Mouse (Mus musculus) G1E (cell line): Measurements from ENCODE around the gene Tapbp.

ENCODE experiments used
- CTCF ChIP-seq: IDR thresholded peaks from 2 replicates; pipeline ENCODE4 v1.5.1; 2012; ENCODE audit warnings: low read depth, low read length, inconsistent platforms, mixed read lengths
- GATA2 ChIP-seq: IDR thresholded peaks from 2 replicates; pipeline ENCODE4 v1.6.1; 2012; ENCODE audit warnings: low read depth, low read length, inconsistent platforms, borderline replicate concordance
- POLR2AphosphoS5 ChIP-seq: IDR thresholded peaks from 2 replicates; pipeline ENCODE4 v1.6.1; 2012; ENCODE audit warnings: low read depth, low read length, inconsistent platforms; ENCODE audit not compliant: insufficient replicate concordance

GRCm38 (mm10) chr17:33902491-33902890 is 13.2 kb upstream of the Tapbp start:
- no peak for TF ChIP-seq CTCF
- no peak for TF ChIP-seq GATA2
- no peak for TF ChIP-seq POLR2AphosphoS5
